Mouse (Mus musculus): ENCODE data around the gene Nap1l1. TPM values are rescaled to one million over a fixed set of nuclear protein-coding genes. Genes with fewer than 3 reads are reported as not detected.

Gene Nap1l1
- polyA plus RNA-seq, 1 experiment: 20.0 TPM

- no peaks in the 10 kb centered on the region for H3K27me3 ChIP-seq (ENCODE audit: control insufficient read depth, insufficient read depth, low read length)
- peaks cover 22% of the 10 kb centered on the region for H3K4me1 ChIP-seq (replicated peaks; ENCODE audit: control insufficient read depth, insufficient read depth, low read length)
- DNase-seq: no peak
- H3K27ac ChIP-seq (ENCODE audit: control insufficient read depth, insufficient read depth, low read length): no peak overlapping the region
- H3K36me3 ChIP-seq (ENCODE audit: control insufficient read depth, insufficient read depth, low read length): no peaks in the 10 kb centered on the region
- WGBS: 97% methylated on average over 7 of the region's 7 CpGs
- no peak overlapping the region for H3K4me3 ChIP-seq (ENCODE audit: control insufficient read depth, insufficient read depth, low read length)
- no peak for TF ChIP-seq CTCF (IDR thresholded peaks at IDR 0.05; ENCODE audit: borderline replicate concordance, control insufficient read depth, extremely low read depth, insufficient read depth, low read length, poor library complexity)
Measured at GRCm38 (mm10) chr10:111527613-111528012, 54.6 kb downstream of the Nap1l1 start.

DNA sequence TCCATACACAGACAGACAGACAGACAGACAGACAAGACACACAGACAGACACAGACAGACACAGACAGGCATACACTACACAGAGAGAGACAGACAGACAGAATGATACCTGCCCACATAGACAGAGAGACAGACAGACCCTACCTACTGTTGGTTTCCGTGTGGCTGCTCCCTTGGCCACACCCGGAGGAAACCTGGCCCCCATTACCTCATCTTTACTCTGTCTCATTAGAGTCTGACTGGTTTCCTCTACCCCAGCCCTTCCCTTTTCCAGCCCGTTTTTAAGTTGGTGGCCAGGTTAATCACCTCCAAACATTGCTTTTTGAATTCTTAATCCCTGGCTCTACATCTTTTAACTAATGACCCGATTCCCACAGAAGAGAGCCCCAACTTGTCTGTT lies 55.3 kb downstream of the Nap1l1 start:
- TF ChIP-seq CTCF (IDR thresholded peaks at IDR 0.05; ENCODE audit: borderline replicate concordance, control insufficient read depth, extremely low read depth, insufficient read depth, low read length, poor library complexity): no peak
- no peak for TF ChIP-seq POLR2A (IDR thresholded peaks at IDR 0.05; ENCODE audit: control insufficient read depth, extremely low read depth, insufficient read depth, low read length, poor library complexity)
- Histone ChIP-seq H3K36me3 (ENCODE audit: control insufficient read depth, insufficient read depth, low read length) (no peaks in the 10 kb centered on the region), H3K4me1 (replicated peaks; ENCODE audit: control insufficient read depth, insufficient read depth, low read length) (peaks cover 22% of the 10 kb centered on the region), H3K27ac (ENCODE audit: control insufficient read depth, insufficient read depth, low read length) (no peak overlapping the region), H3K4me3 (ENCODE audit: control insufficient read depth, insufficient read depth, low read length) (no peak overlapping the region), H3K27me3 (ENCODE audit: control insufficient read depth, insufficient read depth, low read length) (no peaks in the 10 kb centered on the region)
- whole genome bisulfite sequencing: 46% methylated on average over 4 of the region's 4 CpGs
- DNase-seq: no peak

- Histone ChIP-seq H3K4me3 (ENCODE audit: control insufficient read depth, insufficient read depth, low read length) (no peak overlapping the region), H3K36me3 (ENCODE audit: control insufficient read depth, insufficient read depth, low read length) (no peaks in the 10 kb centered on the region), H3K4me1 (replicated peaks; ENCODE audit: control insufficient read depth, insufficient read depth, low read length) (peaks cover 24% of the 10 kb centered on the region), H3K27ac (ENCODE audit: control insufficient read depth, insufficient read depth, low read length) (no peak overlapping the region), H3K27me3 (ENCODE audit: control insufficient read depth, insufficient read depth, low read length) (no peaks in the 10 kb centered on the region)
- no peak for TF ChIP-seq POLR2A (IDR thresholded peaks at IDR 0.05; ENCODE audit: control insufficient read depth, extremely low read depth, insufficient read depth, low read length, poor library complexity)
- TF ChIP-seq CTCF (IDR thresholded peaks at IDR 0.05; ENCODE audit: borderline replicate concordance, control insufficient read depth, extremely low read depth, insufficient read depth, low read length, poor library complexity): no peak
- DNase-seq: no peak
- 94% methylated on average over 7 of the region's 7 CpGs for WGBS
Measured at GRCm38 (mm10) chr10:111530398-111530797, 57.4 kb downstream of the Nap1l1 start.

GRCm38 (mm10) chr10:111534691-111535090 lies 61.7 kb downstream of the Nap1l1 start:
- peaks cover 11% of the 10 kb centered on the region for H3K4me1 ChIP-seq (replicated peaks; ENCODE audit: control insufficient read depth, insufficient read depth, low read length)
- no peaks in the 10 kb centered on the region for H3K27me3 ChIP-seq (ENCODE audit: control insufficient read depth, insufficient read depth, low read length)
- WGBS: 96% methylated on average over 8 of the region's 8 CpGs
- DNase-seq: no peak
- H3K27ac ChIP-seq (ENCODE audit: control insufficient read depth, insufficient read depth, low read length): no peak overlapping the region
- no peaks in the 10 kb centered on the region for H3K36me3 ChIP-seq (ENCODE audit: control insufficient read depth, insufficient read depth, low read length)
- H3K4me3 ChIP-seq (ENCODE audit: control insufficient read depth, insufficient read depth, low read length): no peak overlapping the region
- TF ChIP-seq CTCF (IDR thresholded peaks at IDR 0.05; ENCODE audit: borderline replicate concordance, control insufficient read depth, extremely low read depth, insufficient read depth, low read length, poor library complexity): no peak
- no peak for TF ChIP-seq POLR2A (IDR thresholded peaks at IDR 0.05; ENCODE audit: control insufficient read depth, extremely low read depth, insufficient read depth, low read length, poor library complexity)

DNA sequence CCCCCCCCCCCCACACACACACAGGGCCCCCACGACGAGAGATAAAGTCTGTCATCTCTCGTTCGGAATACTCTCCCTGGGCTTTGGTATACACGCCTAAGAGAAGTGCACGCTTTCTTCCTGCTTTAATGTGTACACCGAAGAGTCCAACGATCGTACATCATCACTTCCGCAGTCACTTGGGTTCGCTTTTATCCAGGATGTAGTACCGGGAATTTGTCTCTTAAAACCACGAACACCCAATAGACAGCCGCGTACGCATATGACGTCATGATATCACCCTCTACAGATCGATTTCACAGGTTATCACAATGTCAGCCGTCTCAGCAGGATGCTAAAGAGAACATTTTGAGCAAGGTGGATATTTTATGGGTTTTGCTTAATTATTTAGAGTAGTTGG lies 64.4 kb downstream of the Nap1l1 start:
- no peaks in the 10 kb centered on the region for H3K36me3 ChIP-seq (ENCODE audit: control insufficient read depth, insufficient read depth, low read length)
- H3K27me3 ChIP-seq (ENCODE audit: control insufficient read depth, insufficient read depth, low read length): no peaks in the 10 kb centered on the region
- no peak overlapping the region for H3K4me3 ChIP-seq (ENCODE audit: control insufficient read depth, insufficient read depth, low read length)
- DNase-seq: no peak
- no peak for TF ChIP-seq CTCF (IDR thresholded peaks at IDR 0.05; ENCODE audit: borderline replicate concordance, control insufficient read depth, extremely low read depth, insufficient read depth, low read length, poor library complexity)
- no peak for TF ChIP-seq POLR2A (IDR thresholded peaks at IDR 0.05; ENCODE audit: control insufficient read depth, extremely low read depth, insufficient read depth, low read length, poor library complexity)
- 96% methylated on average over 19 of the region's 19 CpGs for WGBS
- H3K4me1 ChIP-seq (replicated peaks; ENCODE audit: control insufficient read depth, insufficient read depth, low read length): peaks cover 13% of the 10 kb centered on the region
- H3K27ac ChIP-seq (ENCODE audit: control insufficient read depth, insufficient read depth, low read length): no peak overlapping the region

DNA sequence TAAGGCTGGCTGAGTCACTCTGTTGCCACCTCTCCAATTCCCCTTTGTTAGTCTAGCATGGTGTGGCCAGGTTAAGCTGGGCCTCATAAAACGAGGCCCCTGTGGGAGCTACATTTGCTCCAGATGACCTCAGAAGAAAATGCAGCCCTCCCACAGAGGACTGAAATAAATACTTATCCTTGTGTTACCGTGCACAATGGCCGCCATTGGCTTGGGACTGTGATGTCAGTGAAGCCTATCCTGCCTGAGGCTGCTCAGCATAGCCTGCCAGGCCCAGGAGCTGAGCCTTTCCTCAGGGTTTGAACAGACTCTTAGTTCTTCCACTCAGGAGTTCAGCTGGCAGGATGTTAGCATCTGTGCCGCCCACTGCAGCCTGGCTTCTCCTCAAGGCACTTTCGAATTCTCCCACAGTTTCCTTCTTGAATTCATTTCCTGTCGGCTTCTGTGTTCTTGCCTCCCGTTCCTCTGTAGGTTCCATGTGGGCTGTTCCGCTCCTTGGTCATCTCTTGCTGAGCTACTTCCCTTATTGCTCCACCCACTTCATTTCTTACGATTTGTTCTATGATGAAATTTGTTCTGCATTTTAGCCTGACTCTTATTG lies 66.8 kb downstream of the Nap1l1 start:
- Histone ChIP-seq H3K27ac (ENCODE audit: control insufficient read depth, insufficient read depth, low read length) (no peak overlapping the region), H3K4me3 (ENCODE audit: control insufficient read depth, insufficient read depth, low read length) (no peak overlapping the region), H3K27me3 (ENCODE audit: control insufficient read depth, insufficient read depth, low read length) (no peaks in the 10 kb centered on the region), H3K36me3 (ENCODE audit: control insufficient read depth, insufficient read depth, low read length) (no peaks in the 10 kb centered on the region), H3K4me1 (replicated peaks; ENCODE audit: control insufficient read depth, insufficient read depth, low read length) (peaks cover 9% of the 10 kb centered on the region)
- TF ChIP-seq POLR2A (IDR thresholded peaks at IDR 0.05; ENCODE audit: control insufficient read depth, extremely low read depth, insufficient read depth, low read length, poor library complexity): no peak
- TF ChIP-seq CTCF (IDR thresholded peaks at IDR 0.05; ENCODE audit: borderline replicate concordance, control insufficient read depth, extremely low read depth, insufficient read depth, low read length, poor library complexity): no peak
- no peak for DNase-seq
- WGBS: 6% methylated on average over 9 of the region's 9 CpGs

DNA sequence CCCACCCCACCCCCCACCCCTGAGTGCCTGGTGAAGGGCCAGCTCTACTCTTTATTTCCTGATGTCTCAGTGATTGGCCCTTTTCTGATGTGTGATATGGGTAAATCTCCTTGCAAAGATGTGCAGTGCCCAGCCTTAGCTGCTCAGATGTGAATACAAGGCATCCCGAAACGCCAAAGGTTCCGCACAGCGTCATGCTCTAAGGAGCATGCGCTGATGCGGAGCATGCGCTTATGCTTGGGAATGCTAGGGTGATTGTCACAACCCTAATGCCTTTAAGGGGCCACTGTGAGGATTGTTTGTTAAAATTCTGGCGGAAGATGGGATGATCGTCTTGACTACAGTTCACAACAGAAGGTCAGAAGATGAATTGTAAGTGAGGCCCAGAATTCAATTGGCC lies 67.7 kb downstream of the Nap1l1 start:
- H3K4me1 ChIP-seq (replicated peaks; ENCODE audit: control insufficient read depth, insufficient read depth, low read length): peaks cover 9% of the 10 kb centered on the region
- no peaks in the 10 kb centered on the region for H3K27me3 ChIP-seq (ENCODE audit: control insufficient read depth, insufficient read depth, low read length)
- WGBS: 97% methylated on average over 9 of the region's 9 CpGs
- H3K4me3 ChIP-seq (ENCODE audit: control insufficient read depth, insufficient read depth, low read length): no peak overlapping the region
- no peak overlapping the region for H3K27ac ChIP-seq (ENCODE audit: control insufficient read depth, insufficient read depth, low read length)
- no peak for DNase-seq
- H3K36me3 ChIP-seq (ENCODE audit: control insufficient read depth, insufficient read depth, low read length): no peaks in the 10 kb centered on the region
- no peak for TF ChIP-seq POLR2A (IDR thresholded peaks at IDR 0.05; ENCODE audit: control insufficient read depth, extremely low read depth, insufficient read depth, low read length, poor library complexity)
- no peak for TF ChIP-seq CTCF (IDR thresholded peaks at IDR 0.05; ENCODE audit: borderline replicate concordance, control insufficient read depth, extremely low read depth, insufficient read depth, low read length, poor library complexity)

All from thymus, adult 2 months (tissue).